Mouse (Mus musculus): Measurements from ENCODE around the gene Gja5. TPM values are rescaled to one million over a fixed set of nuclear protein-coding genes. Genes with fewer than 3 reads are reported as not detected.
A peak's percentile ranks its signal among the peaks of the same experiment; 100 is the strongest.

Gja5 gene
- polyA plus RNA-seq, 1 experiment = 2.1 TPM

GRCm38 (mm10) chr3:97039721-97040120, 135.2 kb downstream of the Gja5 start:
- no peaks in the 10 kb centered on the region for H3K36me3 ChIP-seq (ENCODE audit: control insufficient read depth, insufficient read depth, low read length)
- no peaks in the 10 kb centered on the region for H3K27me3 ChIP-seq (ENCODE audit: control insufficient read depth, insufficient read depth, low read length)
- H3K4me1 ChIP-seq (replicated peaks; ENCODE audit: control insufficient read depth, insufficient read depth, low read length) = peaks cover 3% of the 10 kb centered on the region
- TF ChIP-seq POLR2A (IDR thresholded peaks at IDR 0.05; ENCODE audit: control insufficient read depth, extremely low read depth, insufficient read depth, low read length, poor library complexity) = no peak
- 94% methylated on average over 6 of the region's 6 CpGs for WGBS
- DNase-seq = no peak
- no peak overlapping the region for H3K27ac ChIP-seq (ENCODE audit: control insufficient read depth, insufficient read depth, low read length)
- H3K4me3 ChIP-seq (ENCODE audit: control insufficient read depth, insufficient read depth, low read length) = no peak overlapping the region

GRCm38 (mm10) chr3:97044188-97044587, 139.7 kb downstream of the Gja5 start:
- WGBS = 37% methylated on average over 5 of the region's 5 CpGs
- peak; percentile 5 for DNase-seq
- TF ChIP-seq CTCF (IDR thresholded peaks at IDR 0.05; ENCODE audit: borderline replicate concordance, control insufficient read depth, extremely low read depth, insufficient read depth, low read length, poor library complexity) (no peak), POLR2A (IDR thresholded peaks at IDR 0.05; ENCODE audit: control insufficient read depth, extremely low read depth, insufficient read depth, low read length, poor library complexity) (no peak)
- Histone ChIP-seq H3K27ac (ENCODE audit: control insufficient read depth, insufficient read depth, low read length) (no peak overlapping the region), H3K4me1 (replicated peaks; ENCODE audit: control insufficient read depth, insufficient read depth, low read length) (peaks cover 3% of the 10 kb centered on the region), H3K36me3 (ENCODE audit: control insufficient read depth, insufficient read depth, low read length) (no peaks in the 10 kb centered on the region), H3K27me3 (ENCODE audit: control insufficient read depth, insufficient read depth, low read length) (no peaks in the 10 kb centered on the region), H3K4me3 (ENCODE audit: control insufficient read depth, insufficient read depth, low read length) (no peak overlapping the region)

GRCm38 (mm10) chr3:97047757-97048156, 143.3 kb downstream of the Gja5 start:
- peaks cover 3% of the 10 kb centered on the region for H3K4me1 ChIP-seq (replicated peaks; ENCODE audit: control insufficient read depth, insufficient read depth, low read length)
- no peak overlapping the region for H3K4me3 ChIP-seq (ENCODE audit: control insufficient read depth, insufficient read depth, low read length)
- H3K27ac ChIP-seq (ENCODE audit: control insufficient read depth, insufficient read depth, low read length) = no peak overlapping the region
- H3K27me3 ChIP-seq (ENCODE audit: control insufficient read depth, insufficient read depth, low read length) = no peaks in the 10 kb centered on the region
- 95% methylated on average over 4 of the region's 4 CpGs for WGBS
- DNase-seq = no peak
- H3K36me3 ChIP-seq (ENCODE audit: control insufficient read depth, insufficient read depth, low read length) = no peaks in the 10 kb centered on the region
- no peak for TF ChIP-seq POLR2A (IDR thresholded peaks at IDR 0.05; ENCODE audit: control insufficient read depth, extremely low read depth, insufficient read depth, low read length, poor library complexity)
- no peak for TF ChIP-seq CTCF (IDR thresholded peaks at IDR 0.05; ENCODE audit: borderline replicate concordance, control insufficient read depth, extremely low read depth, insufficient read depth, low read length, poor library complexity)

- Histone ChIP-seq H3K4me1 (replicated peaks; ENCODE audit: control insufficient read depth, insufficient read depth, low read length) (peaks cover 3% of the 10 kb centered on the region), H3K27me3 (ENCODE audit: control insufficient read depth, insufficient read depth, low read length) (no peaks in the 10 kb centered on the region), H3K27ac (ENCODE audit: control insufficient read depth, insufficient read depth, low read length) (no peak overlapping the region), H3K4me3 (ENCODE audit: control insufficient read depth, insufficient read depth, low read length) (no peak overlapping the region), H3K36me3 (ENCODE audit: control insufficient read depth, insufficient read depth, low read length) (no peaks in the 10 kb centered on the region)
- TF ChIP-seq POLR2A (IDR thresholded peaks at IDR 0.05; ENCODE audit: control insufficient read depth, extremely low read depth, insufficient read depth, low read length, poor library complexity) (no peak), CTCF (IDR thresholded peaks at IDR 0.05; ENCODE audit: borderline replicate concordance, control insufficient read depth, extremely low read depth, insufficient read depth, low read length, poor library complexity) (no peak)
- DNase-seq = peak; percentile 10
These were observed 143.9 kb downstream of the Gja5 start for GRCm38 (mm10) chr3:97048360-97048759.

- Histone ChIP-seq H3K36me3 (ENCODE audit: control insufficient read depth, insufficient read depth, low read length) (no peaks in the 10 kb centered on the region), H3K27ac (ENCODE audit: control insufficient read depth, insufficient read depth, low read length) (no peak overlapping the region), H3K4me1 (replicated peaks; ENCODE audit: control insufficient read depth, insufficient read depth, low read length) (peaks cover 7% of the 10 kb centered on the region), H3K27me3 (ENCODE audit: control insufficient read depth, insufficient read depth, low read length) (no peaks in the 10 kb centered on the region), H3K4me3 (ENCODE audit: control insufficient read depth, insufficient read depth, low read length) (no peak overlapping the region)
- TF ChIP-seq POLR2A (IDR thresholded peaks at IDR 0.05; ENCODE audit: control insufficient read depth, extremely low read depth, insufficient read depth, low read length, poor library complexity) (no peak), CTCF (IDR thresholded peaks at IDR 0.05; ENCODE audit: borderline replicate concordance, control insufficient read depth, extremely low read depth, insufficient read depth, low read length, poor library complexity) (no peak)
- WGBS = 94% methylated on average over 13 of the region's 13 CpGs
- no peak for DNase-seq
These were observed 146.8 kb downstream of the Gja5 start for GRCm38 (mm10) chr3:97051264-97051744.

GRCm38 (mm10) chr3:97052069-97052799, 147.7 kb downstream of the Gja5 start:
- DNase-seq = no peak
- H3K27ac ChIP-seq (ENCODE audit: control insufficient read depth, insufficient read depth, low read length) = no peak overlapping the region
- 89% methylated on average over 8 of the region's 8 CpGs for WGBS
- no peaks in the 10 kb centered on the region for H3K27me3 ChIP-seq (ENCODE audit: control insufficient read depth, insufficient read depth, low read length)
- H3K4me1 ChIP-seq (replicated peaks; ENCODE audit: control insufficient read depth, insufficient read depth, low read length) = peaks cover 7% of the 10 kb centered on the region
- no peak overlapping the region for H3K4me3 ChIP-seq (ENCODE audit: control insufficient read depth, insufficient read depth, low read length)
- no peaks in the 10 kb centered on the region for H3K36me3 ChIP-seq (ENCODE audit: control insufficient read depth, insufficient read depth, low read length)
- TF ChIP-seq CTCF (IDR thresholded peaks at IDR 0.05; ENCODE audit: borderline replicate concordance, control insufficient read depth, extremely low read depth, insufficient read depth, low read length, poor library complexity) (no peak), POLR2A (IDR thresholded peaks at IDR 0.05; ENCODE audit: control insufficient read depth, extremely low read depth, insufficient read depth, low read length, poor library complexity) (no peak)

GRCm38 (mm10) chr3:97058704-97059103, 154.2 kb downstream of the Gja5 start:
- Histone ChIP-seq H3K27me3 (ENCODE audit: control insufficient read depth, insufficient read depth, low read length) (no peaks in the 10 kb centered on the region), H3K27ac (ENCODE audit: control insufficient read depth, insufficient read depth, low read length) (no peak overlapping the region), H3K4me1 (replicated peaks; ENCODE audit: control insufficient read depth, insufficient read depth, low read length) (peaks cover 9% of the 10 kb centered on the region), H3K4me3 (ENCODE audit: control insufficient read depth, insufficient read depth, low read length) (no peak overlapping the region), H3K36me3 (ENCODE audit: control insufficient read depth, insufficient read depth, low read length) (no peaks in the 10 kb centered on the region)
- 93% methylated on average over 5 of the region's 5 CpGs for WGBS
- no peak for DNase-seq
- TF ChIP-seq CTCF (IDR thresholded peaks at IDR 0.05; ENCODE audit: borderline replicate concordance, control insufficient read depth, extremely low read depth, insufficient read depth, low read length, poor library complexity) (no peak), POLR2A (IDR thresholded peaks at IDR 0.05; ENCODE audit: control insufficient read depth, extremely low read depth, insufficient read depth, low read length, poor library complexity) (no peak)
